Mouse (Mus musculus) stomach, postnatal 0 days (tissue): ENCODE results near the gene Mtap. TPM values are rescaled to one million over a fixed set of nuclear protein-coding genes. Genes with fewer than 3 reads are reported as not detected.
A peak's percentile ranks its signal among the peaks of the same experiment; 100 is the strongest.

ENCODE experiments used
- ATAC-seq: fragments of 200-750 bp; cut with Nextera tagmentation; 2 replicates; pipeline ENCODE4 v1.8.0; 2017; ENCODE audit not compliant: low FRiP score, low TSS enrichment
- DNase-seq: peaks from one replicate; pipeline ENCODE4 v3.0.0-alpha.2; 2016; ENCODE audit warnings: low spot score
- H3K27ac ChIP-seq: fragments of 300-500 bp; sonication (generic); replicated peaks from 2 replicates; pipeline ENCODE4 v1.5.1; 2014; ENCODE audit warnings: mild to moderate bottlenecking, control low read depth
- H3K27me3 ChIP-seq: fragments of 300-500 bp; sonication (generic); 2 replicates; pipeline ENCODE4 v1.6.1; 2014; ENCODE audit warnings: low read length; ENCODE audit not compliant: control insufficient read depth, insufficient read depth
- H3K36me3 ChIP-seq: fragments of 300-500 bp; sonication (generic); 2 replicates; pipeline ENCODE4 v1.6.1; 2014; ENCODE audit warnings: low read length, mixed read lengths; ENCODE audit not compliant: control insufficient read depth, insufficient read depth
- H3K4me1 ChIP-seq: fragments of 300-500 bp; sonication (generic); replicated peaks from 2 replicates; pipeline ENCODE4 v1.6.1; 2014; ENCODE audit warnings: antibody characterized with exemption; ENCODE audit not compliant: control insufficient read depth, insufficient read depth
- H3K4me2 ChIP-seq: fragments of 300-500 bp; sonication (generic); replicated peaks from 2 replicates; pipeline ENCODE4 v1.6.1; 2014; ENCODE audit warnings: low read depth, mild to moderate bottlenecking, control low read depth, moderate library complexity
- H3K4me3 ChIP-seq: fragments of 300-500 bp; sonication (generic); 2 replicates; pipeline ENCODE4 v1.5.1; 2014; ENCODE audit warnings: low read depth, low read length, control low read depth
- H3K9ac ChIP-seq: fragments of 300-500 bp; sonication (generic); 2 replicates; pipeline ENCODE4 v1.6.1; 2014; ENCODE audit warnings: mild to moderate bottlenecking, low read length, control low read depth, mixed read lengths
- H3K9me3 ChIP-seq: fragments of 300-500 bp; sonication (generic); 2 replicates; pipeline ENCODE4 v1.6.1; 2016; ENCODE audit warnings: low read length; ENCODE audit not compliant: control insufficient read depth
- CTCF ChIP-seq: IDR thresholded peaks from 2 replicates; pipeline ENCODE4 v1.5.1; 2016; ENCODE audit warnings: antibody characterized with exemption, low read depth, mild to moderate bottlenecking, moderate library complexity
- EP300 ChIP-seq: optimal IDR thresholded peaks from 2 replicates; pipeline ENCODE3; 2016; ENCODE audit warnings: antibody characterized with exemption
- WGBS: fragments of 180-500 bp; shearing (Covaris S2); extraction: QIAGEN DNeasy Blood & Tissue Kit; methylation state at CpG from one replicate; pipeline ENCODE4 v1.1.7; 2014; 5-methylcytosine and 5-hydroxymethylcytosine counted together
- polyA plus RNA-seq: library from polyadenylated mRNA; unstranded; fragments of >200 nt; fragmentation: Nextera tagmentation; extraction: Ambion mirVana; gene quantifications from 2 replicates; pipeline ENCODE4 v1.2.1, GENCODE M21; 2015

The Mtap gene
- 23.5 and 23.9 TPM in 2 replicates for polyA plus RNA-seq

DNA sequence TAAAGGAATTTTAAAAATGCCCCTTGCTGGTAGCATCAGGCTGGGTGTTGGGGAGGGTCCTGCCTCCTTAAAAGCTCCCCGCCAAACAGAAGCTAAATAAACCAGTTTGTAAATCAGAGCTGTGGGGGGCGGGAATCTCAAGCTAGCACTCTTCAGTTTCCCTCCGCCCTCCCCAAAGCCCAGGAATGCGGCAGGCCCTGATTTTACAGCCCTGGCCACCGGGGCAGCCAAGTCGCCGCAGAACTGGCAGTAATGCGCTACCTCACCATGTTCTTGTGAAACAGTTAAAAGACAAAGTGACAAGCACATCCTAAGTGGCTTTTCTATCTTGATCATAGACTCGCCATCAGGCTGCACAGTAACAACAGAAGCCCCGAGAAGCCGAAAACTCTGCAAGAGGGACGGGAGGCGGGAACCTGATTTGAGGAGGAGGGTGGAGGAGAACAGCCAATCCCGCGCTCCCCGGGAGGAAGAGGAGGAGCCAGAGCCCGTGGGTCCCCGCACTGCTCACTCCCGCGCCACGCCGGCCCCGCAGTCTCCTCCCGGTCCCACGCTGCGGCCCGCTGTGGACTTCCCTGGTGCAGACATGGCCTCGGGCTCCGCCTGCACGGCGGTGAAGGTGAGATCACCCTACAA lies at the start of gene Mtap:
Mtap (plus strand) TSS at position 217 of the 636 bp plus-strand sequence.
- peak within 1 kb of the TSS; percentile 89 for H3K27ac ChIP-seq
- DNase-seq: peak; percentile 78
- no peaks in the 10 kb centered on the region for H3K9me3 ChIP-seq
- H3K9ac ChIP-seq: peak within 1 kb of the TSS; percentile 70
- H3K4me1 ChIP-seq: no peaks in the 10 kb centered on the region; the same call in 1 of the 2 replicates
- TF ChIP-seq EP300: no peak
- TF ChIP-seq CTCF: no peak
- peak within 1 kb of the TSS; percentile 99 for H3K4me2 ChIP-seq
- 1% methylated on average over 27 of the region's 31 CpGs for WGBS
- H3K4me3 ChIP-seq: peak within 1 kb of the TSS; percentile 83
- ATAC-seq: peak; percentile 89
- H3K36me3 ChIP-seq: no peaks in the 10 kb centered on the region
- H3K27me3 ChIP-seq: no peaks in the 10 kb centered on the region

DNA sequence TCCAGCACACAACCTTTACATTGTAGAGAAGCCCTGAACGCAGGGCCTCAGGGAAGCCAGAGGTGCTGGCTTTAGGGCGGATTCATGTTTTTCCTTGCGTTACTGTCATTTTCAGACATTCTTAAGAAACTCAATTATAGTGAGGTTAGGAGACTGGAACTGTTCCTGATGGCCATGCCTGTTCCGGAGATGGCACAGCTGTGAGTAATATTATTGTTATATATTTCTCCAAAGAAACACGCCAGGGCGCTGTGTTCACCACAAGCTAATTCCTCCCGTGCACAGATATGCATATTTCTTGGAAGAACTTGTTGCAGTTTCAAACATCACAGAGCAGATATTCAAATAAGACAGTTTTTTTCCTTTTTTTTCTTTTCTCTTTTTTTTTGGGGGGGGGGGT lies 47.8 kb upstream of the Mtap start:
- Histone ChIP-seq H3K4me1 (no peaks in the 10 kb centered on the region), H3K4me3 (no peak overlapping the region), H3K36me3 (no peaks in the 10 kb centered on the region), H3K4me2 (no peak overlapping the region), H3K9me3 (no peaks in the 10 kb centered on the region), H3K27me3 (no peaks in the 10 kb centered on the region), H3K9ac (no peak overlapping the region), H3K27ac (no peak overlapping the region)
- ATAC-seq (no peak), DNase-seq (no peak)
- 90% methylated on average over 7 of the region's 7 CpGs for WGBS
- TF ChIP-seq EP300: no peak
- TF ChIP-seq CTCF: no peak

DNA sequence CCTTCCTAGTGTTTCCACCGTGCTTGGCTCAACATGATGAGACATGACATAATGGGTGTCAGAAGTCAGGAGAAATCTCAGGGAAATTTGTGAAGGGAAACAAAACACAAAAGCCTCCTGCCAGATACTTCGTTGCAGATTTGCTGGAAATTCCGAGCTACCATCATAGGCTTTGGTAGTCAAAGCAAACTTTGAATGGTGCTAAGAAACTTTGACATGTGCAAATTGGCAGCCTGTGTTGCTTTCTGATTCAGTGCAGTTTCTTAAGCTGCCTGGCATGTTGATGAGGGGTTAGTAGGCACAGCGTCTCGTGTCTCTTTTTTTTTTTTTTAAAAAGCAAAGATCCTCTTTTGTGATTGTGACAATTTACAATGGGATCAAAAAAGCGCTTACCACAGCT lies 46.7 kb upstream of the Mtap start:
- no peak for DNase-seq
- 55% methylated on average over 6 of the region's 6 CpGs for WGBS

DNA sequence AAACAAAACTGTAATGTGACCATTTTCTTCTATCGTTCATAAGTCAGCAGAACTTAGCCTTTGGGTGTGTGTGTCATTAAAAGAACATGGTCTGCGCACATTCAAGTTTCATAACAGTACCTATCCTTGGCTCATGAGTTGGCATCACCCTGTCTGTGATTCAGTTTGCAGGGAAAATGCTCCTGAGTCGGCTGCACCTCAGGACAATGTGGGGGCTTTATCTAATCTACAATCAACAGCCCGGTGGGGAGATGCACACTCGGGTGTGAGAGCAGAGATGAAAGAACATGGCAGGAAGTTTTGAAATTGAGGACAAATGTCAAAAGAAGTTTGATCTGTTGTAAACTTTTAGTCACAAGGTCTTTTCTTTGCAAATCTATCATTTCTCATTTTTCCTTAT lies 44.8 kb upstream of the Mtap start:
- no peaks in the 10 kb centered on the region for H3K9me3 ChIP-seq
- H3K4me3 ChIP-seq: no peak overlapping the region
- H3K36me3 ChIP-seq: no peaks in the 10 kb centered on the region
- DNase-seq: no peak
- WGBS: 56% methylated on average over 5 of the region's 5 CpGs
- H3K27ac ChIP-seq: no peak overlapping the region
- no peaks in the 10 kb centered on the region for H3K4me1 ChIP-seq
- TF ChIP-seq CTCF: no peak
- TF ChIP-seq EP300: no peak
- no peak for ATAC-seq
- no peak overlapping the region for H3K9ac ChIP-seq
- H3K4me2 ChIP-seq: no peak overlapping the region
- no peaks in the 10 kb centered on the region for H3K27me3 ChIP-seq

More for the DNA sequence above, 46.7 kb upstream of the Mtap start:
- Histone ChIP-seq H3K9ac (no peak overlapping the region), H3K4me1 (no peaks in the 10 kb centered on the region), H3K36me3 (no peaks in the 10 kb centered on the region), H3K4me2 (no peak overlapping the region), H3K9me3 (no peaks in the 10 kb centered on the region), H3K27ac (no peak overlapping the region), H3K4me3 (no peak overlapping the region), H3K27me3 (no peaks in the 10 kb centered on the region)
- TF ChIP-seq EP300: no peak
- TF ChIP-seq CTCF: no peak
- no peak for ATAC-seq

DNA sequence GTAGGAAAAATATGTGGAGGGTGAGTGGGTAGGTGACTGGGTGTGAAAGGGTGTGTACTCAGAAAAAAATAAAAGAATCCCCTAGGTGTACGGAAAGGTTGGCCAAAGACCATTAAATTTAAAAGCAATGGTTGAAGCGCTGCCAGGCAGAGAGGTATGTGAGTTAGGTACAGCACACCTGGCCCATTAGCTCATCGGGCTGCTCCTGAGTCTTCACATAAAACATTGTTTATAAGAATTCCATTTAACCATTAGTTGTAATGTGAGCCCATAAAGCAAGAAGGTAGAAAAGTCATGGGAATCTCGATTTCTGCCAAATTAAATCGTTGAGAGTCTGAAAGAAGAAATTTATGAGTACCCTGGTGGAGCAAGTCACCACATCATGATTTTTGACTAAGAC lies 42.1 kb upstream of the Mtap start:
- no peak overlapping the region for H3K4me3 ChIP-seq
- no peak overlapping the region for H3K27ac ChIP-seq
- DNase-seq (no peak), ATAC-seq (no peak)
- H3K4me2 ChIP-seq: no peak overlapping the region
- TF ChIP-seq EP300: no peak
- TF ChIP-seq CTCF: no peak
- no peaks in the 10 kb centered on the region for H3K9me3 ChIP-seq
- no peaks in the 10 kb centered on the region for H3K27me3 ChIP-seq
- H3K9ac ChIP-seq: no peak overlapping the region
- WGBS: 70% methylated on average over 5 of the region's 5 CpGs
- H3K36me3 ChIP-seq: no peaks in the 10 kb centered on the region
- H3K4me1 ChIP-seq: no peaks in the 10 kb centered on the region

DNA sequence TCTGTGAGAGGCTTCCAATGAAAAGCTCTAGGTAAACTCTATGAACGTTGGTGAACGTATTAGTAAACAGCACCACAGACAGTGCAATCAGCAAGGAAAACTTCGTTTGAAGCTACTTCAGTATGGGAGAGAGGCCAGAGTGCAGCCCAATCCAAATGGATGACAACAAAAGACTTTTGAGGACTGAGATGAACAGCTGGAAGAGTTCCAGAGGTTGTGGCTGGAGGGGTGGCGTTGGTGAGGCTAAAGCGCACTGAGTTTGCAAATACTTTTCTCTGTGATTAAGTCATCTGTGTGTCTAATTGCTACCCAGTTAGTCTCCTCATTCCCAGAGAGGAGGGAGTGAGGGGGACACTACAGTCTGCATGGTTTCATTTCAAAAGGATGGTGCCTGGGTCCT lies 38.7 kb upstream of the Mtap start:
- H3K36me3 ChIP-seq: no peaks in the 10 kb centered on the region
- ATAC-seq: no peak
- no peak overlapping the region for H3K4me2 ChIP-seq
- no peak overlapping the region for H3K27ac ChIP-seq
- no peak overlapping the region for H3K9ac ChIP-seq
- TF ChIP-seq CTCF (no peak), EP300 (no peak)
- H3K9me3 ChIP-seq: no peaks in the 10 kb centered on the region
- no peaks in the 10 kb centered on the region for H3K27me3 ChIP-seq
- no peak overlapping the region for H3K4me3 ChIP-seq
- DNase-seq: no peak
- 56% methylated on average over 5 of the region's 5 CpGs for WGBS
- no peaks in the 10 kb centered on the region for H3K4me1 ChIP-seq
